Mouse (Mus musculus) limb, embryonic 14.5 days (tissue): ENCODE data around the gene Grid2. TPM values are rescaled to one million over a fixed set of nuclear protein-coding genes. Genes with fewer than 3 reads are reported as not detected.

Source experiments
- ATAC-seq: fragments of 200-750 bp; cut with Nextera tagmentation; 2 replicates; pipeline ENCODE4 v1.8.0; 2017; ENCODE audit warnings: low read depth, moderate number of reproducible peaks, moderate TSS enrichment; ENCODE audit not compliant: low FRiP score
- DNase-seq: peaks from one replicate; pipeline ENCODE4 v3.0.0-alpha.2; 2015; ENCODE audit warnings: low spot score
- H3K27ac ChIP-seq: fragments of 300-500 bp; sonication (generic); replicated peaks from 2 replicates; pipeline ENCODE4 v1.5.1; 2014; ENCODE audit warnings: low read depth, mild to moderate bottlenecking, low read length, moderate library complexity, mixed read lengths
- H3K27me3 ChIP-seq: fragments of 300-500 bp; sonication (generic); 2 replicates; pipeline ENCODE4 v1.6.1; 2014; ENCODE audit warnings: low read length, mixed read lengths; ENCODE audit not compliant: control insufficient read depth, insufficient read depth
- H3K36me3 ChIP-seq: fragments of 300-500 bp; sonication (generic); 2 replicates; pipeline ENCODE4 v1.6.1; 2014; ENCODE audit warnings: mild to moderate bottlenecking, low read length, moderate library complexity, mixed read lengths; ENCODE audit not compliant: control insufficient read depth, insufficient read depth
- H3K4me1 ChIP-seq: fragments of 300-500 bp; sonication (generic); 2 replicates; pipeline ENCODE4 v1.6.1; 2014; ENCODE audit warnings: antibody characterized with exemption, low read length, mixed read lengths; ENCODE audit not compliant: control insufficient read depth, insufficient read depth
- H3K4me2 ChIP-seq: fragments of 300-500 bp; sonication (generic); replicated peaks from 2 replicates; pipeline ENCODE4 v1.6.1; 2014; ENCODE audit warnings: low read depth, mild to moderate bottlenecking, low read length, moderate library complexity; ENCODE audit not compliant: severe bottlenecking
- H3K4me3 ChIP-seq: fragments of 300-500 bp; sonication (generic); replicated peaks from 2 replicates; pipeline ENCODE4 v1.5.1; 2014; ENCODE audit warnings: low read length
- H3K9ac ChIP-seq: fragments of 300-500 bp; sonication (generic); 2 replicates; pipeline ENCODE4 v1.6.1; 2014; ENCODE audit warnings: mild to moderate bottlenecking, low read depth, low read length, moderate library complexity; ENCODE audit not compliant: severe bottlenecking
- H3K9me3 ChIP-seq: fragments of 300-500 bp; sonication (generic); 2 replicates; pipeline ENCODE4 v1.6.1; 2016; ENCODE audit warnings: low read length; ENCODE audit not compliant: control insufficient read depth
- POLR2A ChIP-seq: fragments of 200-500 bp; IDR thresholded peaks from 2 replicates; pipeline ENCODE4 v1.8.0; 2012; ENCODE audit warnings: inconsistent platforms, mild to moderate bottlenecking, moderate library complexity, borderline replicate concordance; ENCODE audit not compliant: insufficient read depth, insufficient read length; ENCODE audit errors: extremely low read depth
- WGBS: fragments of 180-500 bp; shearing (Covaris S2); extraction: QIAGEN DNeasy Blood & Tissue Kit; methylation state at CpG from one replicate; pipeline ENCODE4 v1.1.7; 2014; 5-methylcytosine and 5-hydroxymethylcytosine counted together
- polyA plus RNA-seq, 2 experiments: library from polyadenylated mRNA; depleted of rRNA in 1 of 2; stranded (reverse) in 1 of 2; unstranded in 1 of 2; fragments of >200 nt; fragmentation: Nextera tagmentation in 1 of 2; extraction: Ambion mirVana in 1 of 2; gene quantifications; 2 replicates each; pipeline versions ENCODE4 v1.2.1 to v1.2.3; 2012 to 2014

Gene Grid2
- polyA plus RNA-seq, 2 experiments, result 1.1 to 1.9 TPM

DNA sequence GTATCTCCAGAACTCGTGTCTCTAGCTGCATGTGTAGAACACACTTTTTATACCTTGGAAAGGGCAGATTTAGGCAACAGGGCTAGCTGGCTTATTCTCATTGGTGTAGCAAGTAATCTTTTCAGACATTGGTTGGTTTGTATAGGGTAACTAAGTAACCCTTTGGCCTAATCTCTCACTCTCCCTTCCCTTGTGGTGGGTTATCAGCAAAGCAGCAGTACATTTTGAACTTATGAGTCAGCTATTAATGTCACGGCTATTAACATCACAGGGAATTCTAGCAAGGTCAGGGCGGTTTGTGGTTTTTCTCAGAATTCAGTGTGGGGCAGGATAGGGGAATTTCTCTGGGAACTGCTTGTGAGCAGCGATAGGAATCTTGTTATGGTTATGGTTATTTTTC, 1007.8 kb downstream of the Grid2 start:
- WGBS, result 85% methylated on average over 4 of the region's 4 CpGs

DNA sequence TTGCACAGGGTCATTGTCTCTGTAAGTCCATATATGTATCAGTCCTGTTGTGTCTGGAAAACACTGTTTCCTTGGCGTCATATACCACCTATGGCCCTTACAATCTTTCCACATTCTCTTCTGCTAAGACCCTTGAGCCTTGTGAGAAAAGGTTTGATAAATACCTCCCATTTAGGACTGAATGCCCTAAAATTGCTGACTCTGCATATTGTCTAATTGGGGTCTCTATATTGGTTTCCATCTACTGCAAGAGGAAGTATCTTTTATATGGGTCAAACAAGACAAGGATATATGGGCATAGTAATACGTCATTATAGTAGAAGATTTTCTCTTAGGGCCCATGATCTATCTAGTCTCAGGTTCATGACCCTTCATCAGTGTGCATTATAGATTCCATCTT, 1008.5 kb downstream of the Grid2 start:
- H3K4me2 ChIP-seq, result no peak overlapping the region
- TF ChIP-seq POLR2A, result no peak
- no peak overlapping the region for H3K9ac ChIP-seq
- 88% methylated on average over 2 of the region's 2 CpGs for WGBS
- DNase-seq, result no peak
- H3K36me3 ChIP-seq, result no peaks in the 10 kb centered on the region
- no peaks in the 10 kb centered on the region for H3K9me3 ChIP-seq
- no peak overlapping the region for H3K27ac ChIP-seq
- ATAC-seq, result no peak
- H3K27me3 ChIP-seq, result no peaks in the 10 kb centered on the region
- no peaks in the 10 kb centered on the region for H3K4me1 ChIP-seq
- no peak overlapping the region for H3K4me3 ChIP-seq

More for the DNA sequence above, 1007.8 kb downstream of the Grid2 start:
- Histone ChIP-seq H3K4me1 (no peaks in the 10 kb centered on the region), H3K9me3 (no peaks in the 10 kb centered on the region), H3K27ac (no peak overlapping the region), H3K4me2 (no peak overlapping the region), H3K36me3 (no peaks in the 10 kb centered on the region), H3K27me3 (no peaks in the 10 kb centered on the region), H3K9ac (no peak overlapping the region), H3K4me3 (no peak overlapping the region)
- ATAC-seq, result no peak
- no peak for TF ChIP-seq POLR2A
- DNase-seq, result no peak

DNA sequence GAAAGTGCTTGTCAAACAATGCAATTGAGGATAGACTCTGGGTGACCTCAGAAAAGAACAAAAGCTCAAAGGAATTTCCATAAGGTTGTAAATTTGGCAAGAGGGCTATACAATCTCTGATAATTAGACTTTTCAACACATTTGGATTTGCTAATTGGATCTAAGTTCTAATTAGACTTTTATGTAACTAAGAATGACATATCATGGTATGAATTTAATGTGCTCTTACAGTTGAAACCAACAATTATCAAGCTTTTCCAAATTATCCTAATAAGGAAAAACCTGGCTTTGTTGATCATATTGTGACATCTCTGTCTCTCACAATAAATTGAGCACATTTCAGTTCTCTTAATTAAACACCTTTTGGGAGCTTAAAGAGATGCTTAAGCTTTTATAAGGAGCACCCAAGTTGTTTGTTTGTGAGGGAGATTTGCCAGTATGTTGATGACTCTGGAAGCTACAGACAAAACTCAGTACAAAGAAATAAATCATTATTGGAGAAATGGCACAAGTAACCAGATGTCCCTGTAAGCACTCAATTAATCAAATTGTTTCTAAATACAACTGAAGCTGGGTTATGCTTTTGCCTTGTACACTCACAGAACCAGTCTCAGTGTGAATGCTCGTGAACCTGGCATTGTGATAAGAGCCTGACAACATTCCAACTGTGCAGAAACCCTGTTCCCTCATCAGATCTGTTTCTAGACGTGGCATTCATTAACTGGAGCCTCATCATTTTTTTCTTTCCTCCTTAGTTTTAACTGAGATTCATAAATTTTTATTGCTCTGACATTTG, 1018.8 kb downstream of the Grid2 start:
- Histone ChIP-seq H3K27ac (no peak overlapping the region), H3K9me3 (no peaks in the 10 kb centered on the region), H3K36me3 (no peaks in the 10 kb centered on the region), H3K4me3 (no peak overlapping the region), H3K27me3 (no peaks in the 10 kb centered on the region), H3K9ac (no peak overlapping the region), H3K4me2 (no peak overlapping the region), H3K4me1 (no peaks in the 10 kb centered on the region)
- ATAC-seq (no peak), DNase-seq (no peak)
- TF ChIP-seq POLR2A, result no peak
- WGBS, result 25% methylated on average over 2 of the region's 2 CpGs

DNA sequence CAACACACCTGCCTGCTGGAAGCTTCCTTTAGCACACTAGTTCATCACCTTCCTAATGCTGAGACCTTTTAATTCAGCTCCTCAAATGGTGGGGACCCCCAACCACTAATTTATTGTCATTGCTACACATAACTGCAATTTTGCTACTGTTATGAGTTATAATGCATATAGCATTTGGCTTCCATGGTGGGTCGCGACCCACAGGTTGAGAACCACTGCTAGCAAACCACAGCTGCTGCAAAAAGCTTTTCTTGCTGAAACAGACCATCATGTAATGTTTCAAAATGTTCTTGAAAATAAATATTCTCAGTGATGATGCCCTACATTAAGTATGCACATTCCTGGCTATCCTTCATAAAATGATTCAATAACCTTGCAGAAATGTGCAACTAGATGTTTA, 1024.3 kb downstream of the Grid2 start:
- H3K9me3 ChIP-seq, result no peaks in the 10 kb centered on the region
- ATAC-seq (no peak), DNase-seq (no peak)
- no peak overlapping the region for H3K27ac ChIP-seq
- WGBS, result 90% methylated on average over 2 of the region's 2 CpGs
- H3K4me3 ChIP-seq, result no peak overlapping the region
- H3K4me1 ChIP-seq, result no peaks in the 10 kb centered on the region
- TF ChIP-seq POLR2A, result no peak
- H3K4me2 ChIP-seq, result no peak overlapping the region
- no peaks in the 10 kb centered on the region for H3K27me3 ChIP-seq
- H3K36me3 ChIP-seq, result no peaks in the 10 kb centered on the region
- no peak overlapping the region for H3K9ac ChIP-seq

DNA sequence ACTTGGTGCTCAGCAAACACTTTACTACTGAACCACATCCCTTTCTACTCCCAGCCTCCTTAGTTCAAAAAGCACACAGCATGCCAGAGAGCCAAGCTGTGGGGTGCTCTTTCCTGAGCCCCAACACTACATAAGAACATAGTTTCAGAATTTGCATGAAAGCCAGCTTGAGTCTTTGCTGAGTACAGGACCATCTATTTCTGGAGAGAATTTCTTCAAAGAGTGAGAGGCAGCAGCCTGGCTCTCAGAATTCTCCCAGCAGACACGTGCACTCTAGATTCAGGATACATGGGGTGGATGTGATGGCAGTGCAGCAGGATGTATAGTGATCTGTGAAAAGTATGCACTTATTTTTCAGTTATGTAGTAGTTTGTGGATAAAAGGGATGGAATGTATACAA, 1038.1 kb downstream of the Grid2 start:
- Histone ChIP-seq H3K4me2 (no peak overlapping the region), H3K9ac (no peak overlapping the region), H3K4me1 (no peaks in the 10 kb centered on the region), H3K4me3 (no peak overlapping the region), H3K27me3 (no peaks in the 10 kb centered on the region), H3K27ac (no peak overlapping the region), H3K9me3 (no peaks in the 10 kb centered on the region), H3K36me3 (no peaks in the 10 kb centered on the region)
- WGBS, result 83% methylated on average over 1 of the region's 1 CpGs
- ATAC-seq (no peak), DNase-seq (no peak)
- TF ChIP-seq POLR2A, result no peak
